Mouse (Mus musculus) heart, postnatal 10 days (tissue): ENCODE measurements around the gene Zc3hav1. TPM values are rescaled to one million over a fixed set of nuclear protein-coding genes. Genes with fewer than 3 reads are reported as not detected.
A peak's percentile ranks its signal among the peaks of the same experiment; 100 is the strongest.
"Not testable (repeated sequence)": the region's sequence is repeated elsewhere in the genome, so short reads cannot be mapped to it uniquely, and the experiment has no call there.

Experiments
- DNase-seq, 2 experiments: peaks; one replicate each; pipeline ENCODE4 v3.0.0; 2021
- intact Hi-C: fragments of 180-260 bp; cut with DNase I; formaldehyde crosslinking; loops from one replicate; pipeline ENCODE4 v1.15.1; 2025
- total RNA-seq, 2 experiments: library from RNA; stranded (reverse); gene quantifications; 2 replicates each; pipeline ENCODE4 v1.2.3; 2021

The Zc3hav1 gene
- 10 to 100 TPM; 20.7 to 21.5 TPM for total RNA-seq

GRCm38 (mm10) chr6:38353811-38354722 lies at the start of gene Zc3hav1:
Zc3hav1 (minus strand) TSS chr6:38354603.
- intact Hi-C loops = loop anchor here (2.0 to 5.0 kb wide), 2 partner anchors 27 to 78 kb away; partner anchors contain the start of genes Ttc26 and Ubn2
- DNase-seq = peak; percentile 87 to 88

GRCm38 (mm10) chr6:38389671-38390070 lies 35.3 kb upstream of the Zc3hav1 start:
- peak in 1 of 2 experiments; percentile 20 for DNase-seq
- intact Hi-C loops = no loop called here

- peak; percentile 88 to 93 for DNase-seq
- intact Hi-C loops = loop anchor here (2.0 to 5.0 kb wide), 2 partner anchors 26 to 51 kb away; partner anchors contain the start of genes Ubn2 and Zc3hav1
Observed at GRCm38 (mm10) chr6:38381129-38381771, 26.8 kb upstream of the Zc3hav1 start, which contains the start of gene Ttc26. Ttc26 (plus strand) TSS chr6:38381469.

- intact Hi-C loops = loop anchor here (2.0 to 5.0 kb wide), 2 partner anchors 26 to 52 kb away; partner anchors contain the start of genes Ubn2 and Zc3hav1
- no peak for DNase-seq
Observed at GRCm38 (mm10) chr6:38380764-38381128, 26.3 kb upstream of the Zc3hav1 start.

- DNase-seq = no peak
- intact Hi-C loops = no loop called here
Observed at GRCm38 (mm10) chr6:38374271-38374670, 19.9 kb upstream of the Zc3hav1 start.

- DNase-seq = no peak
- intact Hi-C loops = no loop called here
Observed at GRCm38 (mm10) chr6:38369945-38370344, 15.5 kb upstream of the Zc3hav1 start.

- intact Hi-C loops = no loop called here
- no peak for DNase-seq
Observed at GRCm38 (mm10) chr6:38364121-38364520, 9.7 kb upstream of the Zc3hav1 start.

GRCm38 (mm10) chr6:38363370-38363769 lies 9.0 kb upstream of the Zc3hav1 start:
- DNase-seq = no peak
- intact Hi-C loops = no loop called here

- intact Hi-C loops = no loop called here
- DNase-seq = no peak
Observed at GRCm38 (mm10) chr6:38361937-38362336, 7.5 kb upstream of the Zc3hav1 start.

GRCm38 (mm10) chr6:38361065-38361464 lies 6.7 kb upstream of the Zc3hav1 start:
- no peak for DNase-seq
- intact Hi-C loops = no loop called here

GRCm38 (mm10) chr6:38359736-38360499 lies 5.5 kb upstream of the Zc3hav1 start:
- intact Hi-C loops = no loop called here

GRCm38 (mm10) chr6:38359044-38359735 lies 4.8 kb upstream of the Zc3hav1 start:
- intact Hi-C loops, DNase-seq: not testable (repeated sequence)

More at GRCm38 (mm10) chr6:38359736-38360499, 5.5 kb upstream of the Zc3hav1 start:
- no peak for DNase-seq

- intact Hi-C loops = no loop called here
- no peak for DNase-seq
Observed at GRCm38 (mm10) chr6:38358253-38359027, 4.0 kb upstream of the Zc3hav1 start.

- intact Hi-C loops = no loop called here
- DNase-seq = no peak
Observed at GRCm38 (mm10) chr6:38357603-38358252, 3.3 kb upstream of the Zc3hav1 start.

GRCm38 (mm10) chr6:38356661-38357433 lies 2.4 kb upstream of the Zc3hav1 start:
- intact Hi-C loops = not testable (repeated sequence)

GRCm38 (mm10) chr6:38355862-38356261 lies 1.5 kb upstream of the Zc3hav1 start:
- DNase-seq = no peak
- intact Hi-C loops = loop anchor here (2.0 kb wide), 1 partner anchor 25 kb away; the partner anchor contains the start of gene Ttc26

More at GRCm38 (mm10) chr6:38356661-38357433, 2.4 kb upstream of the Zc3hav1 start:
- not testable (repeated sequence) for DNase-seq

- intact Hi-C loops = loop anchor here (2.0 kb wide), 1 partner anchor 25 kb away; the partner anchor contains the start of gene Ttc26
- no peak for DNase-seq
Observed at GRCm38 (mm10) chr6:38355354-38355823, 986 bp upstream of the Zc3hav1 start.
